Mouse (Mus musculus): ENCODE results near the gene Synrg. TPM values are rescaled to one million over a fixed set of nuclear protein-coding genes. Genes with fewer than 3 reads are reported as not detected.

Synrg gene
- total RNA-seq (2015) (20.4 and 25.3 TPM in 2 replicates), total RNA-seq (2017) (13.2 and 14.6 TPM in 2 replicates)

DNA sequence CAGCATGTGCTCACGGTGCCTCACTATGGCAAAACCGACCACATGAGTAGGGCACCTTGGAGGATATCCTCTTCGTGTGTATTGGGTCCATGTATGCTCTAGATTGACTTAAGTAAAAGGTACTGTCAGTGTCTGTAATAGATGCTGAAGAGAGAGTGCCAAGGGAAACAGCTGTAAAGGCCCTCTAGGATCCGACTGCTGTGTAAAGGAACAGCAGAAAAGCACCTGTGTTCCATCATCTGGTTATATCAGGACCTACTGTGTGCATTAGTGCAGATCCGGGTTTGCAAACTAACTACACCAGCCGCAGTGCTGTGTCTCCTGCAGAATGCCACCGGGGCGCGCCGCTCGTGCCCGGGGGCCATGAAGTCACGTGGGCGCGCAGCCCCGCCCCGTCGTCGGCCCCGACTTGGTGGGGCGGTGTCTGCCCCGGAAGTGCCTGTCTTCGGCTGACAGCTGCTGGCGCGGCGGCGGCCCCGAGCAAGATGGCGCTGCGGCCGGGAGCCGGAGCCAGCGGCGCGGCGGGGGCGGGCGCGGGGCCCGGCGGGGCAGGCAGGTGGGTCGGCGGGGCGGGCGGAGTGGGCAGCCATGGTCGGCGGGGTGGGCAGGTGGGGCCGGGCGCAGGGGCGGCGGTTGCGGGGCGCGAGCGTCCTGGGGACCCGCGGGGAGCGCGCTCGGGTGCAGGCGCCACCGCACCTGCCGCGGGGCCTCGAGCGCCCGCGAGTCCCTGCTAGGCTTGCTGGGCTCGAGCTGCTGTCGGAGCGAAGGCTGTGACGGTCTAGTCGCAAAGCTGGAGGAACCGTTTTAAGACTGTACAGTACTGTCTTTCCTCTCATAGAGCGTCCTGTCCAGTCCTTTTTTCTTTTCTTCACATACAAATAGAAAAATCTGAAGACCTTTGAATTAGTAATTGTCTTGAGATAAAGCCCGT lies at the start of gene Synrg:
TSS of gene Synrg (plus strand) at position 438 of the 931 bp plus-strand sequence.
- ATAC-seq (replicated peaks; ENCODE audit: poor library complexity): peak; percentile 94

DNA sequence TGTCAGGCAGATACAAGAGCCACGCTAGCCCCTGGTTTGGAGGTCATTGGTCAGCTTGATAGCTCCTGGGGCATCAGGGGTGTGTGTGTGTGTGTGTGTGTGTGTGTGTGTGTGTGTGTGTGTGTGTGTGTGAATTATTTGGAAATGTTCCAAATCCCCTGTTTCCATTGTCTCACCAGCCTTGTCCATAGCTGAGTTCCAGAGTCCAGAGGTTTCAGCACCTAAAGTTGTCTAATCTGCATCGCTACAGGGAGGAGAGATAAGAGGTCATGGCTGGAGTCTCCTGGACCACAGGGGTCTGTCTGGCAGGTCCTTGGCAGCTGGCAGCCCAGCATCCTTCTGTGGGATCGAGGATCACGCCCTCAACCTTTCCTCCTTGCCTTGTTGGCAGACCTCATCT lies 49.7 kb upstream of the Synrg start:
- ATAC-seq (replicated peaks; ENCODE audit: poor library complexity): no peak

DNA sequence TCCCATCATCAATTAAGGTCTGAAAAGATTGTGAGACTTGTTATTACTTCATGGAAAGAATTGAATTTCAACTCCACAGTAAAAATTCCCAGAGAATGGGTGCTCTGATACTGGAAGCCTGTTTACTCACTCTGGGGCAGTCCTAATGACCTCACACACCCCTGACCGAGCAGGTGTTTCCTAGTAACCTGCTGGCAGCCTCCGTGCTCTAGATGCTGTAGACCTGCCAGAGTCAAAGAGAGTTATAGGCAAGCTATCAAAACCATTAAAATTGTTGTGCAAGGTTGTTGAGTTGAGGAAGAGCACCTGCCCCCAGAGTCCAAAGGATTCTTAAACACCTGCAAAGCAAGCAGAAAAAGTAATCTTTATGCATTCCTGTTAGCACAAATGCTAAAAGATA lies 41.6 kb upstream of the Synrg start:
- no peak for ATAC-seq (replicated peaks; ENCODE audit: poor library complexity)

DNA sequence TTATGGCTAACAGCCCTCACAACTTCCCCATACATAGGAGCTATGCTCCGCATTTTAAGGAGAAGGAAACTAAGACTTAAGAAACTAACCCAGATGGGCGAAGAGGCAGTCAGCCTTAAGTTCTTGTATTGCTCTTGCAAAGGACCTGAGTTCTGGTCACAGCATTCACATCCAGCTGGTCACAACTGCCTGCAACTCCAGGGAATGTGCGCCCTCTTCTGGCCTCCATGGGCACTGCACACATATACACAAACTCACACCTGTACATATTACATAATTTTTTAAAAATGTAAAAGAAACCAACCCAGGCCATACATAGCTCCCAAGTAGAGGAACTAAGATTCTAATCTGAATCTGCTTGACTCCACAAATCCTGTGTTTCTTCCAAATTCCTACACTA lies 37.1 kb upstream of the Synrg start:
- ATAC-seq (replicated peaks; ENCODE audit: poor library complexity): peak; percentile 61

DNA sequence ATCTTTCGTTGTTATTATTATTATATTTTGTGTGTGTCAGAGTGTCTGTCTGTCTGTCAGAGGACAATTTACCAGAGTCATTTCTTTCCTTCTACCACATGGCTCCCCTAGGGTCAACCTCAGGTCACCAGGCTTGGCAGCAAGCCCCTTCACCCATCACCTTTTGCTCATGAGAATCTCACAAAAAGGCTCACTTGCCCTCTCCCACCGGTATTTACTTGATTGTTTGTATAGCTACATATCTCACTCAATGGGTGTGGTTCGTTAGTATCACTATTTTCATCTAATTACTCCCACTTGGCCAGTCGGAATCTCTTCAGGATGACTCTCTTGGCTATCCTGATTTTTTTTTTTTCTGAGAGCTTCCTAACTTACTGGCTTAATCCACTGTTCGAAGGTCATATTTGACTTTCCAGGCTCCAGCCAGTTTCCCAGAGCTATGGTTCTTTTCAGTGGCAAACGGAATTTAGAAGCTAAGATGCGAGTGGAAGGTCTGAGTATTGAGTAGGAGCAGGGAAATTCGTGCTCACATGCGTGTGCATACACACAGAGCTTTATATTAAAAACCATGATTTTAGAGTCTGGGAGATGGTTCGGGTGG lies 31.6 kb upstream of the Synrg start:
- ATAC-seq (replicated peaks; ENCODE audit: poor library complexity): no peak

DNA sequence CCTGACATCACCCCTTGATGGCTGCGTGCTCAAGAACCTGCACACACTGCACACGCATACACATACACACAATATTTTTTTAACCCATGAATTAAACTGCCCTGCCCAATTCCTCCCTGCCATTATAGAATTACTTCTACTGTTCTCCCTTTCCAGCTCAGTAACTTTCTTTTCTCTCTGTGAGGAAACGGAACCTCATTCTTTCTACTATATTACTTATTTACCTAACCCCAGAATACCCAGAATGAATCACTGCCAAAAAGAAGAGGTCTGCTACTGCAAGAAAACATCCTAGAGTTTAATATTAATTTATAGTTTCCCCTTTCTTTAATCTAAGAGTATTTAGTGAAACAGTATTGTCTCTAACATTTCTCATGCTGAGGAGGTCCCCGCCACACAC lies 30.9 kb upstream of the Synrg start:
- no peak for ATAC-seq (replicated peaks; ENCODE audit: poor library complexity)

DNA sequence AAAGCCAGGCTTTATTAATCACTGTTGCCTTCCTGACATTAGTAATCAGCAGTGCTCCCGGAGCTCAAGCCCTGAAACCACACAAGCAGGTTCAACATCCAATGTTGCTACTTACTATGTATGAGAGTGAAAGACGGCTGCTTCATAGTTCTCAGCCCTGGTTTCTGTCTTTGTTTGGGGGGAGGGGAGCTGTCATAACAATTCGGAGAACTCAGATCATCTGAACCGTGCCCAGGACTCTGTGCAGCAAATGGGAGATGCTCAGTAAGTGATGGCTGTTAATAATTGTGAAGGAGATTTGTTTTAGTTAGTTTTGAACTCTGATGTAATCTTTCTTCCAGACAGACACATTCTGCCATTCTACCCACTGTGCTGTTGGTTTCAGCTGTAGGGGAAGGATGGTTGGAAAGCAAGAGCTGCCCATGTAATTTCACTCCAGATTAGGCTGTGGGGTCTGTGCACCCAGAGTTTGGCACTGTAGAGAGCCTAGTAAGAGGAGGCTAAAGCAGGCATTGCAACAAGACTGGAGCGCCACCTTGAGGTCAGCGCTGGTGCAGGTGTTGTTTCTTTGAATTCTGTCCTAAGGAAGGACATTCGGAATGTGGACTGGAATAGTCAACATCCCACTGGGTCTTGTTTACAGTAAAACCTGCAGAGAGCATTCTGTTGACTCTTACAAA lies 28.1 kb upstream of the Synrg start:
- ATAC-seq (replicated peaks; ENCODE audit: poor library complexity): peak; percentile 84

DNA sequence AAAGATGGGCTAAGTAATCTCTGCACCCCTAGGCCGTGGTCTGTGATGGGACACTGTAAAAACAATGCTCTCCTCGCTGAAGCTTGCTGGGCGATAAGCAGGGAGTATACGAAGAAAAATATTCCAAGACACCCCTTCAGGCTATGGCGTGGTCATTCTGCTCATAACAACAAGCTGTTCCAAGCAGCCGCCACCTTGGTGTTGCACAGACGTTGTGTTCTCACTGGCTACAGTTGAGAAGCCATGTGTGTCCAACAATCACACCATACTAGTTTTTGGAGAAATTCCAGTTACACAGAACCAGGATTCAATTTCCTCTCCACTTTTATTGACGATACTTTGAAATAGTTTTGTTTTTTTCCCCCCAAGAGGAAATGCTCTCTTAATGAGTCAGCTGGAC lies 25.7 kb upstream of the Synrg start:
- ATAC-seq (replicated peaks; ENCODE audit: poor library complexity): no peak

DNA sequence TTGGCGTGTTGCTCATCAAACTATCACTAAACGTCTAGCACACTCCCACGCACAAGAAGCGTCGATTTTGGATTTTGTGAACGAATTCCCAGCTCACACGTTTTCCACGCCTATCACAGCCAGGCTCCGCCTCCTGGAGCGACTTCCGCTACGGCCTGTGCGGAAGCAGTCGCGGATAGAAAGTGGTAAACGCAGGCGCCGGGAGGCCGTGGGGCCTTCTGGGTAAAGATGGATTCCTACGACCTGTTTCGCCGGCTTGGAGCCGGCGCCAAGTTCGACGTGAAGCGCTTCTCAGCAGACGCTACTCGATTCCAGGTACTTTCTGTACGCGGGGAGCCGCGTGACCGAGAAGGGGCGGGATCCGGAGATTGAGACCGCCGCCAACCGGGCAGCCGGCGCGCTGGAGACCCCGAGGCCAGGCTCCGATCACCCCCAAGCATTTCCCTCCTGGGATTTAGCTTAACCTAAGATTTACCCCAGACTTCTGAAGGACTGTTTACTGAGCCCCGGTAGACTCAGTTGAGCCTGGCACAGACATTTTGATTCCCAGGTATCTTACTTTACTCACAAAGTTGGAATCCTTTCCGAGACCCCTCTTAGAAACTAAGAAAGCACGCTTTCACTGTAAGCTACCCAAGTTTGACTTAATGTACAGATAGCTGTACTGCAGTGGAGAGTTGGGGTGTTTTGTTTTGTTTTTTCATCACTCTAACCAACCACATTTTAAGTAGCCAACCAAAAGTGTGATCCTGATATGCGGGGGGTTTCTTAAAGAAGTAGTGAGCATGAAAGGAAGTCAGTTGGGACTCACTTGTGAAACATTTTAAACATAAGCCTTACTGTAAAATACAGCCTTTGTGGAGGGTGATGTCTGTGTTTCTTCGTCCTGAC lies 22.0 kb upstream of the Synrg start, which contains the start of gene Ddx52:
TSS of gene Ddx52 (plus strand) at position 113 of the 891 bp plus-strand sequence.
- ATAC-seq (replicated peaks; ENCODE audit: poor library complexity): peak; percentile 100

DNA sequence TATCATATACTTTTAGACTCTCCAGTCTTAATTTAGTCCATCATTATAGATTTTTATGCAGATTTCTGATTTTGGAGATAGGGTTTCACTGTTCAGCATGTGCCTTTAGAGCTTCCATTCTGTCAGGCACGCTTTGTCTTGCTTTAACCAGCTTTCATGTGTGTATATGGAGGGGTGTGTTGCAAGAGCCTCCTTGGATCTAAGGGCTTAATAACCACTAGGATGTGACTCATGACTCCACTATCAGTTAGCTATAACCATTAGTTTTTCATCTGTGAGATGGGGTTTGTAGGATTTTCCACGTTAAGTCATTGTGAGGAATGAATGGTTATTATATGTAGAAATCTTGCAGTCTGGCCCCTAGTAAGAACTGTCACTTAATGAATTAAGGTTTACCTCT lies 7.4 kb upstream of the Synrg start:
- no peak for ATAC-seq (replicated peaks; ENCODE audit: poor library complexity)

DNA sequence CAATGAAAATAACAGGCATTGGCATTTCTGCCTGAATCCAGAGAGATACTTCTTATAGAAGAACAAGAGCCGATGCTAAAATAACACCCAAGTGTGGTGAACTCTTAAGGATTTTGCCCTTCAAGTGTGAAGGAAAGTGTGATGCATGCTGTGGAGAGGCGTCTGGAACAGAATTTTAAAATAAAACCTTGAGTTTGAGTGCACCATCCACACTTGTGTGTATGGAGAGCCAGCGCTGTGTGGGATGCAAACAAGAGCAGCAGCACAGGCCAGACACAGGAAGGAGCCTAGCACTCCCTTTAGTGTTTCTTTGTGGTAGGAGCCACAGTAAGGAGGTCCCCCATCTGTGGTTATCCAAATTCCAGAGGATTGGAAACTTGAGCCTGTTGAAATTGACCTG lies 2.2 kb upstream of the Synrg start:
- ATAC-seq (replicated peaks; ENCODE audit: poor library complexity): no peak

DNA sequence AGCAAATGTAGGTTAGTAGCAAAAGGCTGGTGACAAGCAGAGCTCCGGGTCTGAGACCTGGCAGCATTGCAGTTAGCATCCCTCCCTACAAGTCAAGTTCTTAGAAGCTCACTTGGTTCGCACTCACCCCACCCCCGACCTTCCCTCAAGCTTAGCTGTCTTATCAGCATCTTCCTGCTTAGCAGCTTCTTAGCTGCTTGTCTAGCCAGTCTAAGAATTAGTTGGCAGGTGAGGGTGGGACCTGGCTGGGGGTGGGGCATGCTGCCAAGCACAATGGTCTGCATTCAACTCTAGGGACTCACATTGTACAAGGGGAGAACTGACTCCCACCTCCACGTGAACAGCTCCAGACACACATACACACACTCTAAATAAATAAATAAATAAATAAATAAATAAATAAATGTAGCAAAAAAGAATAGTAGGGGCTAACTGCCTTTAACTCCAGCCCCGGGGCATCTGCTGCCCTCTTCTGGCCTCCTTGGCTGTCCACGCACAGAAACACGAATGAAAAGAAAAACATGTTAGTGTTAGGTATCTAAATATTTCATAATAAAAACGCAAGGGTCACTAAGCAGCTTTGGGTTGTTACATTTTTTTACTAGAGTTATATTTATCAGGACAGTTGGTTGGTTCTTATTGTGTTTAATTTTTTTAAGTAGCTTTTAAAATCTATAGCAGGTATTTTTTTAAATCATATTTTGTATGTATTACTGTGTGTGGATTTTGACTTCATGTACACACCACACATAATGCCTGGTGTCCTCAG lies 3.4 kb downstream of the Synrg start:
- ATAC-seq (replicated peaks; ENCODE audit: poor library complexity): peak; percentile 43

DNA sequence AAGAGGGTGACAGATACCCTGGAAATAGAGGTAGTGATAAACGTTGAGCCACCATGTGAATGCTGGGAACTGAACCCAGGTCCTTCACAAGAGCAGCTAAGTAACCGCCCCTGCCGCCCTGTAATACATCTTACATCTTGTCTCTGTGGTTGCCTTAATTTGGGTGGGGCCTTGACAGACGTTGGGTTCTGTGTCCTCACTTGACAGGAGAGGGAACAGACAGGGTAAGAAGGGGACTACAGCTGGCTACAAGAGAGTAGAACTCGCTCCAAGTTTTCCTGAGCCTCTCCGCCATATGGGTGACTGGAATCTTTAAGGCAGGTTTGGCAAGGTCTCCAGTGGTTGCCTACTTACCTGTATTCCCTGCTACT lies 4.0 kb downstream of the Synrg start:
- peak; percentile 33 for ATAC-seq (replicated peaks; ENCODE audit: poor library complexity)

DNA sequence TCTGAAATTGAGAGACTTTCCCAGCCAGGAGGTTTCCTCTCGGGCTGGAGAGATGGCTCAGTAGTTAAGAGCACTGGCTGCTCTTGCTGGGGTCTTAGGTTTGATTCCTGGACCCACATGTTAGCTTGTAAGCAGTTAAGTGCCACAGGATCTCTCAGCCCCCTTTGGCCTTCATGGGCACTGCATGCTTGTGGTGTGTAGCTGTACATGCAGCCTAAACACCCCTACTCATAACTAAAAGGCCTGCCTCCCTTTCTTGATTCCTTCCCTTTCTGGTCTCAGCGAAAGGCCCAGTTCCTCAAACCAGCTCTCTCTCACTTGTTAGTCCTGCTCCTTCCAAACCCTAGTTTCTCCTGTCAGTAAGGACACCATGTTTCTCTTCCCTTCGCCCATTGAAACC lies 4.8 kb downstream of the Synrg start:
- ATAC-seq (replicated peaks; ENCODE audit: poor library complexity): 0 out of 2 replicates have a peak, but pooled peaks have one; percentile 15

DNA sequence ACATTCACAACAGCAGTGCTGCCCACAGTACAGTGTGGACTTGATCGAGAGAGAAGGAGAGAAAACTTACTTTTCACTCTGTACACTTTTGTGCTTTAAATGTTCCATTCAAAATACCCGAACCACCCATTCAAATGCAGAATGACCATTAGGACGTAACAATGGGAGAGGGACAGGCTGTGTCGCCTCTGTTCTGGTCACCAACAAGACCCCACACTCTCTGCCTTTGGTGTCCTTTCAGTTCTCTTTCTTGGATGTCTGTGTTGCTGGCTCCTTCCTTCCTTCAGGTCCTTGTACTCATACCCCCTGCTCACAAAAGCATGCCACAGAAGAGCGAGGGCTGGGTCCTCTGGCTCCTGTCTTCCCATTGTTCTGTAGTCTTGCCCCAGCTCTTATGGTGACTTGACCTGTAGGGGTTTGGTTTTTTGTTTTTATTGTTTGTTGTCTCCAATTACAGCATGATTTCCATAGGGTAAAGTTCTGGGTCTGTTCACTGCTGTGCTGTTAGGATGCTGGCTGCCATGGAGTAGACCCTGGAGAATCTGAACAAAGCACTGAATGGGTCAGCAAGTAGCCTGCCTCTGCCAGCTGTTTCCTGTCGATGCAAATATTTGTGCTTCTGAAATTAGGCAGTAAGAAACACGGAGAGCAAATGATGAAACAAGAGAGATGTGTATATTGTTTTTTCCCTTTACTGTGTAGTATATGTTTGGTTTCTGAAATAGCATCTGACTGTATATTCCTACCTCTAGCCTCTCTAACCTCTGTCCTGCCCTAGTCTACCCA lies 10.5 kb downstream of the Synrg start:
- no peak for ATAC-seq (replicated peaks; ENCODE audit: poor library complexity)

DNA sequence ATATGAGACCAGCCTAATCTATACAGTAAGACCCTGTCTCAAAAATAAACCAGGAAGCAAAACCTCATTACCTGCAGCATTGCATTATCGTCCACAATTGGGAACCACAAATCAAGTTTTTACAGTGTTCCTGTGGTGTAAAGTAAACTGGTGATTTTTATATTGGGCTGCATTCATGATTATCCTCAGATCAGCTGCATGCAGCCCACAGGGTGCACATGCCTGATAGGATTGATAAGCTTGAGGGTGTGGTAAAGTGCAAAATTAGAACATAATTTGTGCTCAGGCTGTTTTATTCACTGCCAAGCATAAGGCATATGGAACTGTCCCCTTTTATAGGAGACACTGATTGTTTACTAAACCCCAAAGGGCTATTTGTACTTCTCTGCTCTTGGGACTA lies 11.3 kb downstream of the Synrg start:
- peak; percentile 74 for ATAC-seq (replicated peaks; ENCODE audit: poor library complexity)

DNA sequence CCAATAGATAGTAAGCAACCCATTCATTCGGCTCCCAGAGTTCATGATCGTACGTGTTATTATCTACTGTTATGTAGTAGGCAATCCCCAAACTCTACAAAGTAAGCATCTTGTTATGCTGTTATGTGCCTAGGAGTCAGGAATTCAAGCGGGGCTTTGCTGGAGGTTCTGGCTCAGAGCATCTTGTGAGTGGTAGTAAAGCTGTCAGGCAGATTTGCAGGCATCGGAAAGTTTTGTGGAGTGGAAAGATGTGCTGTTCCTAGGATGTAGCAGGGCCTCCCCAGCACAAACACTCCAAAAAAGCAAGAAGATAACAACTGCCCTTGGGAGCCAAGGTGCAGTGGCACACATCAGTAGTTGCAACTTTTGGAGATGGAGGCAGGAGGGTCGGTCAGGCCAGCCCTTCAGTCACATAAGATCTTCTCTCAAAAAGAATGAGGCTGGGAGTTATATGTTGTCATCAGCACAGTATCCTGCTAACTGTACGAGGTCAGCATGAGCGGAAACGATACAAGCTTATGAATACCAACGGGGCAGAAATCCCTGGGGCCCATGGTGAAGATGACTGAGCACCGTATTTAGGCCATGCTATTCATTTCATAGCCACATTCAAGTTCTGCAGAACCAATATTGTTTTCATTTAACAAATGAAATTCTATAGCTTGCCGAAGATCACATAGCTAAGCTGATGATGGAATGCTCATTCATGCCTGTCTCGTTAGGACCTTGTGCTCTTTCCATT lies 12.2 kb downstream of the Synrg start:
- ATAC-seq (replicated peaks; ENCODE audit: poor library complexity): no peak

DNA sequence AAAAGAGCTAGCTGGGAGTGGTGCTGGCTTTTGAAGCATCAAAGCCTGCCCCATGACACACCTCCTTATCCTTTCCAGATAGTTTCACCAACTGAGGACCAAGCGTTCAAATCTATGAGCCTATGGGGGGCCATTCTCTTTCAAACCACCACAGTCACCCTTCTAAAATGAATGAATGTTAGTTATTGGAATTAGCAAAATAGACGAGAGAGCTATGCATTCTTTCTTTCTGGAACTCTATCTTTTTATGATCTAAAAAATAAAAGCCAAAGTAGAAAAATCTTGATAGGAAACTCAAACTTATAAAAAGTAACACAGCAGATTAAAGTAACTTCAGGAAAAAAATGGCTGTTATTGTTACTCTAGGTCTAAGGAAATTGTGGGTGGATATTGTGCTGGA lies 13.6 kb downstream of the Synrg start:
- no peak for ATAC-seq (replicated peaks; ENCODE audit: poor library complexity)
